Mouse (Mus musculus): ENCODE results near the gene Abcc4. TPM values are rescaled to one million over a fixed set of nuclear protein-coding genes. Genes with fewer than 3 reads are reported as not detected.

Gene Abcc4
- polyA plus RNA-seq, 1 experiment from 2014 or later, result 4.7 TPM

DNA sequence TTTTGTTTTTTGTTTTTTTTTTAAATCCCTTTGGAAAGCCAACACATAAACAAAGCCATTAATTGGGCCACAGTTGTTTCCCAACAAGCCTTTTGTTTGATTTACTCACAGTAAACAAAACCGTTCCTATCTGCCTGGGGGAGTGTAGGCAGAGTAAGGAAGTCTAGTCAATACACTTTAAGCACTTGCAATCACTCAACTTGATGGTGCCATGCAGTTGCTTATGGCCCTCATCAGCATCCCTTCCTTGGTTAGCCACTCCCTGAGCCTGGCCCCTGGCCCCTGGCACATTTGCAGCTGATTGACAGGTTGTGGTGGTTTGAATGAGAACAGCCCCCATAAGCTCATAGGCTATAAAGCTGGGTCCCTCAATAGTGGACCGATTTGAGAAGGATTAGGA is 209.3 kb downstream of the Abcc4 start:
- H3K4me1 ChIP-seq (replicated peaks), result peaks cover 2% of the 10 kb centered on the region
- no peaks in the 10 kb centered on the region for H3K27me3 ChIP-seq
- no peaks in the 10 kb centered on the region for H3K9me3 ChIP-seq
- 57% methylated on average over 2 of the region's 2 CpGs for WGBS
- H3K4me2 ChIP-seq, result no peak overlapping the region
- H3K9ac ChIP-seq, result no peak overlapping the region
- H3K36me3 ChIP-seq, result no peaks in the 10 kb centered on the region
- H3K4me3 ChIP-seq, result no peak overlapping the region
- H3K27ac ChIP-seq (replicated peaks), result no peak overlapping the region
- no peak for ATAC-seq (ENCODE audit: low read depth)

DNA sequence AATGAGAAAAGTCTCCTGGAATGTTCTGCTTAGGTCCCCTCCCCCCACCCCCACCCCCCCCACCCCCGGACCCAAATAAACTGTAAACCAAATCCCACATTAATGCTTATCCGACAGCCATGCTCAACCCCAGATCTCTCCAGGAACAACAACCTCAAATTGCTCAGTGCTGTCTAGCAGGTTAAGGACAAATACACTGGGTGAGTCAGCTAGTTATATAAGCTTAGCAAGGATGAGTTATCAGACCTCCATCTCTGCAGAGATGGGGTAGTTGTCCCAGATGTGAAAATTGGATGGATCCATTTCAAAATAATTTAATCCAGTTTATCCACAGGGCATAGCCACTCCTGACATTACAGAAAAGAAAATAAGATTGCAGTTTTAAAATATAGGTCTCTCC is 210.6 kb downstream of the Abcc4 start:
- Histone ChIP-seq H3K27me3 (no peaks in the 10 kb centered on the region), H3K4me2 (no peak overlapping the region), H3K9ac (no peak overlapping the region), H3K36me3 (no peaks in the 10 kb centered on the region), H3K4me3 (no peak overlapping the region), H3K27ac (replicated peaks) (no peak overlapping the region), H3K4me1 (replicated peaks) (peaks cover 15% of the 10 kb centered on the region), H3K9me3 (no peaks in the 10 kb centered on the region)
- WGBS, result 80% methylated on average over 2 of the region's 2 CpGs
- no peak for ATAC-seq (ENCODE audit: low read depth)

DNA sequence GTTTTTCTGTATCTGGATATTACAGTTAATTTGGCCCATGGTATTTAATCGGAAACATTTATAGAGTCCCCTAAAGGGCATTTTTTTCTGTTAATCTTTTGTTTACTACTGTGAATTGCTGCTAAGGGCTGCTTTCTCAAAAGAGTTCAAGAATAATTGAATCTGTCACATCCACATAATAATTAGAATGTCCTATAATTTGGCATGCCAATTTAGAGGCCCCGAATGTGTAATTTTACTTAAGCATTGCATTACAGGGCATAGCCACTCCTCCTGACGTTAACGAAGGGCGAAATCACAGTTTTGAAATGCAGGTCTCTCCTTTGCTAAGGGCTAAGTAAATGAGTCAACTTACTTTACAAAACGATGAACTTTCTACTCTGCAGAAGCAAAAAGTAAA is 214.3 kb downstream of the Abcc4 start:
- no peak for ATAC-seq (ENCODE audit: low read depth)
- Histone ChIP-seq H3K4me1 (replicated peaks) (peaks cover 20% of the 10 kb centered on the region), H3K27me3 (peaks cover 3% of the 10 kb centered on the region; the same call in 1 of the 2 replicates), H3K36me3 (no peaks in the 10 kb centered on the region), H3K9ac (no peak overlapping the region), H3K4me3 (no peak overlapping the region), H3K9me3 (no peaks in the 10 kb centered on the region), H3K27ac (replicated peaks) (no peak overlapping the region), H3K4me2 (peak overlapping the region; percentile 43; the same call in 1 of the 2 replicates)
- WGBS, result 47% methylated on average over 6 of the region's 6 CpGs

DNA sequence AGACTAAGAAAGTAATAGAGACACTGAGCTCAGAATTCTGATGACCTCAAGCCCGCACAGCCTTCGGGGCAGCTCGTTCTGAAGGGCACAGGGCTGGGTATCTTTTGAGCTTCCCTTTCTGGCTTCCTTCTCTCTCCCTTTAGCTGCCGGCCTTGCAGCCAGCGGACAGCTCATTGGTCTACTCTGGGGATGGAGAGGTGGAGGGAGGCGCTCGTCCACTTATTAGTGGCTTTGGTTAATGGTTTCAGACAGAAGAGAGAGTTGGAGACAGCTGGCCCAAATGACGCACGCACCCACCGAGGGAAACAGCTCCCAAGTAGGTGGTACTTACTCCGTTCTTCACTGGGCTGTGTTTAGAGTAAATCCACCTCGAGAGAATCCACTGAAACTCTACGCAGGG is 214.7 kb downstream of the Abcc4 start:
- 0 out of 2 replicates have a peak overlapping the region, but pooled peaks have one; percentile 3 for H3K4me3 ChIP-seq
- peak overlapping the region; percentile 43 for H3K4me2 ChIP-seq
- H3K27me3 ChIP-seq, result peaks cover 3% of the 10 kb centered on the region; the same call in 1 of the 2 replicates
- no peak overlapping the region for H3K27ac ChIP-seq (replicated peaks)
- no peaks in the 10 kb centered on the region for H3K36me3 ChIP-seq
- peak; percentile 17; the same call in 1 of the 2 replicates for ATAC-seq (ENCODE audit: low read depth)
- H3K9me3 ChIP-seq, result no peaks in the 10 kb centered on the region
- H3K9ac ChIP-seq, result peak overlapping the region; percentile 31; the same call in 1 of the 2 replicates
- WGBS, result 12% methylated on average over 13 of the region's 13 CpGs
- peaks cover 20% of the 10 kb centered on the region for H3K4me1 ChIP-seq (replicated peaks)

DNA sequence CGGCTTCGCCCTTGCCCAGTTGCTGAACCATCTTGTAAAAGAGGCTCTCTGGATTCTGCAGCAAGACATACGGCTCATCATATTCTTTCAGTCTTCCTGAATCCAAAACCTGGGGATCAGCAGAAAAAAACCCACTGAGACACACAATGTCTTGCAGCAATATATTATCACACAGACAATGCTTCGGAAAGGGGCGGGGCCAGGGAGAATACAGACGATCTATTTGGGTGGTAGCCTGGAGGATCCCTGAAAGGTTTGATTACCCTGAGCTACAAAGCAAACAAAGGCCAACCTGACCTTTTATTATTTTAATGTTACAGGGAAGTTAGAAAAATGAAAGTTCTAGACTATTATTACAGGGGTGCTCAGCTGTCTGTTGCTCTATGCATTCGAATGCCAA is 215.5 kb downstream of the Abcc4 start:
- peak overlapping the region; percentile 43 for H3K4me2 ChIP-seq
- no peak overlapping the region for H3K4me3 ChIP-seq
- no peaks in the 10 kb centered on the region for H3K9me3 ChIP-seq
- ATAC-seq (ENCODE audit: low read depth), result no peak
- H3K27me3 ChIP-seq, result peaks cover 3% of the 10 kb centered on the region; the same call in 1 of the 2 replicates
- H3K27ac ChIP-seq (replicated peaks), result no peak overlapping the region
- H3K36me3 ChIP-seq, result no peaks in the 10 kb centered on the region
- 41% methylated on average over 7 of the region's 7 CpGs for WGBS
- H3K4me1 ChIP-seq (replicated peaks), result peaks cover 20% of the 10 kb centered on the region
- no peak overlapping the region for H3K9ac ChIP-seq

DNA sequence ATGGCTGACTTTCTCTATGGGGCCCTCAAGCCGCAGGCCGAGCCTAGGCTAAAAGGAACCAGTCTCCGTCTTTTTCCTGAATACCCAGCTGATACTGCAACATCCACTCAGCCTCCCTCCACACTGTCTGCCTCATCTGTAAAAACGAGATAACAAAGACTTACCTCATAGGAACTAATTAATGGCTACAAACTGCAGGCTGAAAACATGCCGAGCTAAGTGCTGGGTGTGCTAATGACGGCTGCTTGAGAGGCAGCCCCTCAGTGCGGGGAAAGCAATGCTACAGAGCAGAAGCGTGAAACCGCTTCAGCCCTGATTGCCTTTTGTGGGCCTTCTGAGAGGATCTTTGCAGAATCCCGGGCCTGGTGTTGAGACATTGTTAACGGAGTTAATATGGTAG is 219.7 kb downstream of the Abcc4 start:
- no peak overlapping the region for H3K9ac ChIP-seq
- H3K27me3 ChIP-seq, result peaks cover 3% of the 10 kb centered on the region; the same call in 1 of the 2 replicates
- H3K27ac ChIP-seq (replicated peaks), result peak overlapping the region; percentile 30
- H3K4me1 ChIP-seq (replicated peaks), result peaks cover 14% of the 10 kb centered on the region
- WGBS, result 63% methylated on average over 11 of the region's 11 CpGs
- H3K9me3 ChIP-seq, result no peaks in the 10 kb centered on the region
- no peak overlapping the region for H3K4me3 ChIP-seq
- H3K36me3 ChIP-seq, result no peaks in the 10 kb centered on the region
- no peak; the same call in 1 of the 2 replicates for ATAC-seq (ENCODE audit: low read depth)
- H3K4me2 ChIP-seq, result no peak overlapping the region

DNA sequence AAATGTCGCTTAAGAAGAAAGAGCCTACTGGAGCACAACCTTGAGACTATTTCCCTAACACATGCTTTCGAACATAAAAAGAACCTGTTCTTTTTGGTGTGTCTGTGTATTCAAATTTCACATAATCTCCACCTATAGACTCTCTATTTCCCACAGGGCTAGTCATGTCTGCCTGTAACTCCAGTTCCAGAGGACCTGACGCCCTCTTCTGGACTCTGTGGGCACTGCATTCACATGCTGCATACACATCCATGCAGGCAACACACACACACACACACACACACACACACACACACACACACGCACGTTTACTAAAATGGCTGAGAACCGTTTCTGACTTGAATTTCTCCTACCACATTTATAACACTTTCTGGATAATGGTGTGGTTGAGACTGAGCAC is 220.4 kb downstream of the Abcc4 start:
- H3K9me3 ChIP-seq, result no peaks in the 10 kb centered on the region
- H3K36me3 ChIP-seq, result no peaks in the 10 kb centered on the region
- WGBS, result 95% methylated on average over 6 of the region's 6 CpGs
- H3K27ac ChIP-seq (replicated peaks), result no peak overlapping the region
- peaks cover 3% of the 10 kb centered on the region; the same call in 1 of the 2 replicates for H3K27me3 ChIP-seq
- no peak overlapping the region for H3K9ac ChIP-seq
- ATAC-seq (ENCODE audit: low read depth), result no peak
- H3K4me3 ChIP-seq, result no peak overlapping the region
- peaks cover 7% of the 10 kb centered on the region for H3K4me1 ChIP-seq (replicated peaks)
- no peak overlapping the region for H3K4me2 ChIP-seq

DNA sequence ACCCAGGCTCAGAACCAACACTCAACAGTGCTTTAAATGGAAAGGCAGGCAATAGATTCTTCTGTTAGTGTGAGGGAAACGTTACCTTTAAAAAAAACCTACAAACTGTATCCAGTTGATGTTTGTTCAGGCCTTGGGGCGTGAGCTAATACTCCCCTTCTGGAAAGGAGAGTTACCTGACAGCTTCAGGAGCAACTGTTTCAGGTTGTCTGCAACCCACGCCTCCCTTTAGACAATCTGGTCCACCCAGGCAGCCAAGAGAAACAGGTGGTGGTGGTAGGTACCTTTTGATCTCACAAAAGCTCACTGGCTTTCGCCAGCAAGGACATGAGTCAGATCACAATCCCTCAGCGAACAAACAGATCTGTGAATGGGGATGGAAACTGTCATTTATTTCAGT is 223.7 kb downstream of the Abcc4 start:
- WGBS, result 91% methylated on average over 5 of the region's 5 CpGs
- H3K9ac ChIP-seq, result no peak overlapping the region
- no peaks in the 10 kb centered on the region for H3K4me1 ChIP-seq (replicated peaks)
- no peaks in the 10 kb centered on the region for H3K36me3 ChIP-seq
- H3K27ac ChIP-seq (replicated peaks), result no peak overlapping the region
- H3K27me3 ChIP-seq, result no peaks in the 10 kb centered on the region; the same call in 1 of the 2 replicates
- ATAC-seq (ENCODE audit: low read depth), result no peak
- H3K9me3 ChIP-seq, result no peaks in the 10 kb centered on the region
- H3K4me2 ChIP-seq, result no peak overlapping the region
- no peak overlapping the region for H3K4me3 ChIP-seq

DNA sequence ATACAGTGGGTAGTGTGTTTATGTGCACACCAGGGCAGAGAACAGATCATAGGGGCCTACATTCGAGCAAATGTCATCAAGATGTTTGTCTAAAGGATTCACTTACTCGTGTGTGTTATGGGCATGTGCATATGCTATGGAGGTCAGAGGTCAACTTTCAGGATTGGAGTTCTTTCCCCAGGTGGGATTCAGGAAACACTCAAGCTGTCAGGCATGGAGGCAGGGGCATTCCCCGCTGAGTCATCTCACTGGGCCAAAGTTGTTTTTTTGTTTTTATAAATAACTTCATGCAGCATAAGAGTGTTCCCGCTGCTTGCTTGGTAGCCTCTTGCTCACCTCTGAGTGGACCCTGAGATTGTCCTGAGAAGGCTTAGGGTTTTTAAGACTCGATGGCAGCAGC is 224.2 kb downstream of the Abcc4 start:
- Histone ChIP-seq H3K36me3 (no peaks in the 10 kb centered on the region), H3K4me3 (no peak overlapping the region), H3K27ac (replicated peaks) (no peak overlapping the region), H3K4me2 (no peak overlapping the region), H3K9ac (no peak overlapping the region), H3K4me1 (replicated peaks) (no peaks in the 10 kb centered on the region), H3K27me3 (no peaks in the 10 kb centered on the region; the same call in 1 of the 2 replicates), H3K9me3 (no peaks in the 10 kb centered on the region)
- WGBS, result 82% methylated on average over 5 of the region's 5 CpGs
- ATAC-seq (ENCODE audit: low read depth), result no peak

DNA sequence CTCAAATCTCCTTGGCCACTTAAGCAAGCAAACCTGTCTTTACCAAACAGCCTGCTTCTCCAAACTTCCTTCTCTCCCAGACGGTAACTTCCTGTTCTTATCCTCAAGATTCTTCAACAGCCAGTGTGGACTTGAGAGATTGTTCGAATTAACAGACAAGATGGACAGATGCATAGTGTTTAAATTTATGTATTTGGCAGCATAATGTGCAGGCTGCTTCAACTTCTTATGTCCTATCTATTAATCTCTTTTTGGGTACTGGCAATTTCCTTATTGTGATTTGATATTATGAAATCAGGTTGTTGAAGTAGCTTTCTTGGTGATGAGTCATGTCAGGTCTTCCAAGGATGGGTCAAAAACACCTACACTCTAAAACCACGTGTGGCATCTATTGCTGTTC is 229.7 kb downstream of the Abcc4 start:
- H3K27ac ChIP-seq (replicated peaks), result no peak overlapping the region
- 89% methylated on average over 3 of the region's 3 CpGs for WGBS
- H3K9me3 ChIP-seq, result 0 out of 2 replicates have a peak, but pooled peaks cover 2% of the 10 kb centered on the region
- H3K27me3 ChIP-seq, result peaks cover 39% of the 10 kb centered on the region
- no peaks in the 10 kb centered on the region for H3K36me3 ChIP-seq
- no peak for ATAC-seq (ENCODE audit: low read depth)
- H3K9ac ChIP-seq, result no peak overlapping the region
- peaks cover 21% of the 10 kb centered on the region for H3K4me1 ChIP-seq (replicated peaks)
- no peak overlapping the region for H3K4me3 ChIP-seq
- no peak overlapping the region for H3K4me2 ChIP-seq

DNA sequence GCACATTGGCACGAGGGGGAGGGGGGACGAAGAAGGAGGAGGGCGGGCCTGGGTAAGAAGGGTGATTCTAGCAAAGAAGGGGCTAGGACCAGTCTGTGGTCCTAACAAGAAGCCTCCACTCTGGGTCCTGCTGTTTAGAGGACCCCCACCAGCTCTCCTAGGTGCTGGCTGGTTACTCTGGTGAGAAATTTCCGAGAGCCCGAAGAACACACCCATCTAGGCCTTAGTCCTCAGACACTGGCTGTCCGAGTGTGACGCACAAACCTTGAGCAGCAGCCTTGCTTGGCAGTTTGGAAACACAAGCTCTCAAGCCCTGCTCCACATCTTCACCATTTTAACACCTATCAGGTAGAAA is 230.9 kb downstream of the Abcc4 start:
- 55% methylated on average over 7 of the region's 7 CpGs for WGBS
- ATAC-seq (ENCODE audit: low read depth), result no peak
- H3K4me3 ChIP-seq, result no peak overlapping the region
- no peak overlapping the region for H3K9ac ChIP-seq
- peak overlapping the region; percentile 97; the same call in 1 of the 2 replicates for H3K4me2 ChIP-seq
- H3K36me3 ChIP-seq, result no peaks in the 10 kb centered on the region
- no peak overlapping the region for H3K27ac ChIP-seq (replicated peaks)
- H3K4me1 ChIP-seq (replicated peaks), result peaks cover 21% of the 10 kb centered on the region
- H3K27me3 ChIP-seq, result peaks cover 39% of the 10 kb centered on the region
- 0 out of 2 replicates have a peak, but pooled peaks cover 4% of the 10 kb centered on the region for H3K9me3 ChIP-seq

DNA sequence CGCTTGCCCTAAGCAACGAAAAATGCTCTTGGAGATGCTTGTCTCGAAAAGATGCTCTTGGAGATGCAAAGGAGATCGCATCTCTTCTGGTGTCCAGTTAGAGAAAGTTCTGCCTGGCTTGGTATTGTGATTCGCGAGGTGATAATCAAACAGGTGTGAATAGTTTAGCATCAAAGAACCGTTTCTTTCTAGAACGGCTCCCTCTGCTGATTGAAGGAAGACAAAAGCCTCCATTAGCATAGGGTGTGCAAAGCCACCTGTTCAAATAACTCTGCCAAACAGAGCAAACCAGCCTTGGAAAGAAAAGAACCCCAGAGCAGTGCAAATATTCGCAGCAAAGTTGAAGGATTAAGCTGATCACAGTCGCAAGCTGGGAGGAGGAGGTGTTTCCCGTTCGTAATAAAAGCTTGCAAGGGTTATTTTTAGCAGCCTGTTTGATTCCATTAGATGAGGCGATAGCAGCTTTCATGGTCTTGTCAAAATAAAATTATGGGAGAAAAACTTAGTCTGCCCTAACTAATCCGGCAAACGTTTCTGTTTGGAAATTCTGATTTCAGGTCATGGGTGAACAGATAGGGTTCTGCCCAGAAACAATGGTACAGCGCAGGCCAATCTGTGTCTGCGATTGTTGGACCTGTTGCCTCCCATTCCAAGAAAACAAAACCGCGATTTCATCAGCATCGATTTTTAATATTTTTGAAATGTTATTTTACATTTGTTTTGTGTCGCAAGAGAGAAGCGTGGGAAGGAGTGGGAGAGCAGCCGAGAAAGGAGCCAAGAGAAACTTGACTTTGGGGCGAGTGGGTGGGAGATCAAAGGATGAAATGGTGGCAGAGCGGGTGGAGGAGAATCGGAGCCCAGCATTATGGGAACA is 231.6 kb downstream of the Abcc4 start:
- Histone ChIP-seq H3K9ac (peak overlapping the region; percentile 68), H3K9me3 (0 out of 2 replicates have a peak, but pooled peaks cover 4% of the 10 kb centered on the region), H3K27ac (replicated peaks) (no peak overlapping the region), H3K4me3 (peak overlapping the region; percentile 53), H3K4me2 (peak overlapping the region; percentile 97), H3K4me1 (replicated peaks) (peaks cover 21% of the 10 kb centered on the region), H3K36me3 (no peaks in the 10 kb centered on the region), H3K27me3 (peaks cover 39% of the 10 kb centered on the region)
- 0 out of 2 replicates have a peak, but pooled peaks have one; percentile 42 for ATAC-seq (ENCODE audit: low read depth)
- 15% methylated on average over 26 of the region's 26 CpGs for WGBS
